Mouse (Mus musculus) liver, adult 2 months (tissue): ENCODE results near the gene Siglec1.

Experiments
- CTCF ChIP-seq: fragments of 200-500 bp; IDR thresholded peaks from 2 replicates; pipeline ENCODE4 v1.5.1; 2011; ENCODE audit warnings: low read depth, low read length, control low read depth
- POLR2A ChIP-seq: fragments of 200-500 bp; IDR thresholded peaks from 2 replicates; pipeline ENCODE4 v1.6.1; 2011; ENCODE audit warnings: low read length, control low read depth; ENCODE audit not compliant: insufficient read depth; ENCODE audit errors: extremely low read depth

GRCm38 (mm10) chr2:131058672-131059071 lies 27.9 kb downstream of the Siglec1 start:
- TF ChIP-seq POLR2A: no peak
- TF ChIP-seq CTCF: no peak
